ENCODE assay signal across 17 mouse cellular contexts in genomic region chr9:97769331-97769730, GRCm38 (mm10).
"Had no signal": no experiment of that assay in that cellular context is flagged by ENCODE, and none has a peak within 500 bp of the region (broad histone marks: within the 10 kb centered on the region; RNA-seq: fewer than 3 reads in every experiment).

No protein-coding gene starts in this region.

- DNase-seq: liver, postnatal 0 days; lung, adult 2 months; lung, postnatal 14 days; lung, postnatal 36 days; midbrain, embryonic 14.5 days; right cerebral cortex, postnatal 14 days; thymus, adult 2 months; thymus, postnatal 25 days; thymus, postnatal 4 days had no signal

- H3K9me3 ChIP-seq: liver, embryonic 15.5 days; lung, embryonic 15.5 days; midbrain, embryonic 12.5 days; stomach, embryonic 15.5 days had no signal

- H3K4me3 ChIP-seq: liver, embryonic 15.5 days; lung, embryonic 15.5 days; midbrain, embryonic 12.5 days; stomach, embryonic 15.5 days had no signal

- H3K4me2 ChIP-seq: liver, embryonic 15.5 days; lung, embryonic 15.5 days; midbrain, embryonic 12.5 days; stomach, embryonic 15.5 days had no signal

- ATAC-seq: liver, postnatal 0 days; lung, postnatal 0 days had no signal

- H3K9ac ChIP-seq: liver, embryonic 15.5 days; liver, postnatal 0 days; lung, embryonic 15.5 days; midbrain, embryonic 12.5 days; stomach, embryonic 15.5 days had no signal

- H3K4me1 ChIP-seq: liver, embryonic 15.5 days; lung, embryonic 15.5 days; megakaryocyte, embryonic 14.5 days; midbrain, embryonic 12.5 days; stomach, embryonic 15.5 days had no signal

- H3K27ac ChIP-seq: liver, embryonic 15.5 days; lung, embryonic 15.5 days; macrophage; midbrain, embryonic 12.5 days; stomach, embryonic 15.5 days; stomach, postnatal 0 days had no signal

- H3K27me3 ChIP-seq: liver, embryonic 15.5 days; lung, embryonic 15.5 days; megakaryocyte, embryonic 14.5 days; midbrain, embryonic 12.5 days; stomach, embryonic 15.5 days had no signal

- H3K36me3 ChIP-seq: liver, embryonic 15.5 days; lung, embryonic 15.5 days; midbrain, embryonic 12.5 days; stomach, embryonic 15.5 days had no signal
